Mouse (Mus musculus) cerebellum, adult 2 months (tissue): ENCODE results near the gene Apol6.

Experiments
- CTCF ChIP-seq: fragments of 200-500 bp; IDR thresholded peaks from 2 replicates; pipeline ENCODE4 v1.5.1; 2011; ENCODE audit warnings: low read depth, mild to moderate bottlenecking, control low read depth, low read length, moderate library complexity, borderline replicate concordance; ENCODE audit not compliant: insufficient read depth
- POLR2A ChIP-seq: fragments of 200-500 bp; IDR thresholded peaks from 2 replicates; pipeline ENCODE4 v1.6.1; 2011; ENCODE audit warnings: low read length, control low read depth, borderline replicate concordance; ENCODE audit not compliant: insufficient read depth

- TF ChIP-seq CTCF (no peak), POLR2A (no peak)
Observed at GRCm38 (mm10) chr15:77014985-77015384, 29.5 kb upstream of the Apol6 start.
